Mouse (Mus musculus) heart, postnatal 14 days (tissue): ENCODE data around the gene Gprin3. TPM values are rescaled to one million over a fixed set of nuclear protein-coding genes. Genes with fewer than 3 reads are reported as not detected.
A peak's percentile ranks its signal among the peaks of the same experiment; 100 is the strongest.
"Not testable (repeated sequence)": the region's sequence is repeated elsewhere in the genome, so short reads cannot be mapped to it uniquely, and the experiment has no call there.

Experiments
- DNase-seq, 2 experiments: peaks; one replicate each; pipeline ENCODE4 v3.0.0; 2021 to 2022
- intact Hi-C: fragments of 180-260 bp; cut with DNase I; formaldehyde crosslinking; loops from one replicate; pipeline ENCODE4 v1.15.1; 2025
- total RNA-seq, 2 experiments: library from RNA; stranded (reverse); gene quantifications; 2 replicates each; pipeline ENCODE4 v1.2.3; 2021

Gene Gprin3
- total RNA-seq, 2 experiments from 2014 or later: 0.46 to 0.57 TPM

DNA sequence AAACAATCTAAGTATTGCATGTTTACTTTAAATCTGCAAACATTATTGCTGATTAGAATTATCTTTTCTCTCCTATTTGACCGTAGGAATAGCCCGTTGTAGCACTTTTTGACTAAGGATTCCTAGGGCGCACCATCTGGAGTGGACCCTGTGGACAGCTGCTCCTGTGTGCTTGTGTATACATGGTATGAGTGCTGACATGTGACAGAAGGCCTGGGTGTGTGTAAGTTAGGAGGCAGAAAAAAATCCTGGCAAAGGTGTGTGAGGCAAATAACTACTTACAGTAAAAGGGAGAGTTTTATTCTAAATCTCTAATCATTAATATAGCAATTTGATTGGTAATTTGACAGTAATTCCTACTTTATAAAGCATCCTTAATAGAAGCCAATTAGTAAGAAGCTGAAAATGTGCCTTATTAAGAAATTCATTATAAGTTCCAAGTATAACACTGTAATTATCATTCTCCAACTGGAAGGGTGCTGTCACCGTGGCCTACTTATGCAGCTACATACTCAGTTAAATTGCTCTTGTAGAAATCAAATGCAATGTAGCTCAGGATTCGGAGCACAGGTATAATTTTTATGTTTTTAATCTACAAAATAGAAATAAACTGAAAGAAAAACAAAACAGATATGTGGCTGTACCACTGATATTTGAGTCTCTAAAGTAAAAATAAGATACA, 74.8 kb downstream of the Gprin3 start:
- no peak for DNase-seq
- intact Hi-C loops: no loop called here

DNA sequence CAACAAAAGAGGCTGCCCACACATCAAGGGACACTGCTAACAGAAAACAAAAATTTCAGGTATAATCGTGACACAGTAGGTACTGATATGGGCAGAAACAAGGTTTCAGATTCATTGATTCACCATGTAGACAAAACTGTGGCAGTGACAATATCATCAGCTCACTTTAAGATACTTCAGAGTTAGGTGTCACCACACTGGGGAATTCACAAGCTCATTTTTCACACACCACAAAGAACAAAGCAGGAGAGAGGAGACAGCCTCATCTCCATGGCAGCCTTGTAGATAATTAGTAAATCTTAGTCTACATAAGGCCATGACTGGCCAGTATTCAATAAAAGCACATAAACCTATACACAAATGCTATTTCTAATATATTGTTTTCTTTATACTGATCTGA, 77.4 kb downstream of the Gprin3 start:
- DNase-seq: no peak
- intact Hi-C loops: no loop called here

DNA sequence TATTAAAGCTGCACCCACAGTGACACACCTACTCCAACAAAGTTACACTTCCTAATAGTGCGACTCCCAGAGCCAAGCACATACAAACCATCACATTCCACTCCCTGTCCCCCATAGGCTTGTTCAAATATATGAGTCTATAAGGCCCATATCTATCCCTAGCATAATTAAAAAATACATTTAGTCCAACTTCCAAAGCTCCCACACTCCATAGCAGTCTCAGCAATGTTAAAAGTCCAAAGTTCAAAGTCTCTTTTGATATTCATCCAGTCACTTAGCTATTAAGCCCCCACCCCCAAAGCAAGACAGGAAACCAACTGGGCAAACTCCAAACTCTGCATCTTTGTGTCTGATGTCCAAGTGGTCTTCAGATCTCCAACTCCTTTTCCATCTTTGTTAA, 84.9 kb downstream of the Gprin3 start:
- no peak for DNase-seq
- intact Hi-C loops: no loop called here

DNA sequence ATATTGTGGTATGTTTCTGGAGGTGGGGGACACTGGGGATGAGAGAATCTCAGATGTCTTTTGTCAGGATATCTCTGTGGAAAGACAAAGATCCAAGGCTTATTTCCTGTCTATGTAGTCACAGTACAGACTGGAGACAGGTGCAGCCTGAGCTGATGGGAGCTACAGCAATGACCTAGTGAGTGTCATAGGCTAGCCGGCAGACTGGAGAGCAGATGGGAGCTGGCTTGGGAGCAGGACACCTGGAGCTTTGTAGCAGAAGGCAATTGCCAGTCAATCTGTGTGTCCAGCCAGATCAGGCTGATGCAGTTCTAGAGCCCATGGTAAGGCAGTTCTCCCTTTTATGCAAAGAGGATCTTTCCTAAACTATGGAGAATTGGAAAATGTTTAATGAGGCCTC, 97.8 kb downstream of the Gprin3 start:
- intact Hi-C loops: no loop called here

DNA sequence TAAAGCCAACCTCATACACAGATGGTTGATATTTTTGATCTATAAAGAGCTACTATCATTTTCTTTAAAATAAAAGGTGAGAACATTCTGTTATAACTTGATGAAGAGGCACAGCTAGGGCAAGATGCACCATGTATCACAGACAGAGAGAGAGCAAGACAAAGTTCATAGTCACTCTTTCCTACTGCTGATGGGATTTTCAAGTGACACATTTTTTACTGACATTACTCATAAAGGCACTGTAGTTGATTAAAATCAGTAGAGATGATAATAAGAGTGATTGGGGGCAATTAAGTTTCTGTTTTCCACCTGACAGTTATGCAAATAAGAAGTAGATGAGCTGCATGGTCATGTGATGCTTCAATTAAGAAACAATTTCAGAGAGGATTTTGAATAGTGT, 110.2 kb downstream of the Gprin3 start:
- intact Hi-C loops: no loop called here
- no peak for DNase-seq

More for the DNA sequence above, 97.8 kb downstream of the Gprin3 start:
- no peak for DNase-seq

DNA sequence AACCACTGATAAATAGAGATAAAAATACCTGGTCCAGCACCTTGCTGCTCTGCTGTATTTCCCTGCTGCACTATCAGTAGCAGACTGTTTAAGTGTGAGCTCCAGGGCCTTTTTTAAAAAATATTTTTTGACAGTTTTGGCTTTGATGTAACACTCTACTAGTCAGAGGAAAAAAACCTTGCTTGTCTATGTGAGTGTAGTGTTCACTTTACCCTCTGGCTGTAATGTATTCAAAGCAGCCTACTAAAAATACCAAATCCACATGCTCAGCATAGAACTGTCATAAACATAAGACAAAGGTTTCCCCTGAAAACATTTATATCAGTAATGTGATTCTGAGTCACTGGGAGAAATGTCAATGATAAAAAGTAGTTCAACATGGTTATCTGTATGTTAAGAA, 111.0 kb downstream of the Gprin3 start:
- no peak for DNase-seq
- intact Hi-C loops: no loop called here

DNA sequence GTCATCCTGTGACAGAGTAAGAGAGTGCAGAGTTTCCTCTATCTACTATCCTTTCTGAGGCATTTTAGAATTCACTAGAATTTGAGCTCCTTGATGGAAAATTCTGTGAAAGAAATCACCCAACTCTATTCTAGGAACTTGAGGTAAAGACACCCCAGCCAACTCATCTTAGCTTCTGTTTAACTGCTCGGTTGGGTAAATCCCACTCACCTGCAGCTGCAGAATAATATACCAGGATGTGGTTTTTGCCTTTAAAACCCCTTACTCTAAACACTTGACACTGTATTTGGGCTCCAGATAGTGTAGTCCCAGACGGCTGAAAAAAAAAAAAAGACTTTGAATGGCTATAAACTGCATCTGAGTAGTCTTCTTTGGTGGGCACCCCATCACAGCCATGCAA, 112.9 kb downstream of the Gprin3 start:
- no peak for DNase-seq
- intact Hi-C loops: no loop called here

DNA sequence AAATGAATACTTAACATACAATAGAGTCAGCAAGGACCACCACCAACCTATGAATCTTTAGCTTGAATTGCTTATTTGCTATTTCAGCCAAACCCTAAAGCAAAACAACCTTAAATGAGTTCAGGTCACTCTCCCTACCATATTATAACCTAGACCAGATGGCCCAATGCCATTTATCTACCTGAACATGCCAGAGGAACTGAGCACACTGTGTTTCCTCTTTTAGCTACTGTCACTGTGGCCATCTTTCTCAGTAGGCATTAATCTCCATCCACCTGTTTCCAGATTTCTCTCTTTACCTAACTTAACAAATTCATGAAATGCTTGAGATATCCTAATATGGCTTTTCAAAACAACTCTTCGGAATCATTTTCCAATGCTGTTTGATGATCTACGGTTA, 114.9 kb downstream of the Gprin3 start:
- intact Hi-C loops: no loop called here
- DNase-seq: no peak

DNA sequence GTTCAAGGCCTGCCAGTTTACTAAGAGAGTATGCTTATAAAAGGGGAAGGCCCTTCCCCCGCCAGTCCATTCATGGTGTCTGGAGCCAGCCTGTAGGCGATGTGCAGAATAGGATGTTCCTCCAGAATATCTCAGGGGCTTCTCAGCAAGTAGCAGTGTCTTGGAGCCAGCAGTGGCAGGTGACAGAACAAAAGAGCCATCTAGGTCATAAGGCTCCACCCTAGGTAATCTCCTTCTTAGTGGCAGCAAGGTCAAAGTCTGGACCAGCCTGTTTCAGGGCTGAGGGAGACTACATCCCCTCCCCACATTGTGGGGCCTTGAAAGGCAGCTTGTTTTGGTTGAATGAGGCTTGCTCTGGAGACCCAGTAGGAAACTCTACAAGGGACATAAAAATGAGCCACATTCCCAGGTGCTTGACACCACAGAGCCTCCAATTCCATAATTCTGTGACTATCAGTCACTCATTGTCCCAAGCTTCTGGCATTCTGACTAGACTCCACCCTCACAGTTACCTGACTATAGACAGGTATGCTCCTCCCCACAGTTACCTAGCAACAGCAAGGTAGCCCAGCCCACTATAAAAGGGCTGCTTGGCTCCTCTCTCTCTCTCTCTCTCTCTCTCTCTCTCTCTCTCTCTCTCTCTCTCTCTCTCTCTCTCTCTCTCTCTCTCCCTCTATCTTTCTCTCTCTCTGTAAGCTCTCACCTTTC, 121.7 kb downstream of the Gprin3 start:
- intact Hi-C loops: not testable (repeated sequence)

DNA sequence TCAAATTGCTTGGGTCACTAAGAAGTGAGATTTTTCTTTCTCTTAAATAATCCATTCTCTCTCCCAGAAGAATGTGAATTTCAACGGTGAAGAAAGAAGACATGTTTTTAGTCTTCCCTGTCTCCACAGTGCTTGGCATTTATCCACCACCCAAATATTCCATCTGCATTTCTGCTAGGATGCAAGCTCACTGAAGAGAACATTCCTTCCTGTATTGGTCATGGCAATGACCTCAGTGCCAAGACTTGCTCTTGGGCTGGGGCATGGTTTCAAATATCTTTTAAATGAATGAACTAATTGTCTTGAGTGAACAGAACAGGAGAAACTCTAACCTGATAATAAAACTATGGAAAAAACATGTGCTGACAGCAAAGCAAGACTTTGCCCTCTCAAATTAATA, 123.1 kb downstream of the Gprin3 start:
- DNase-seq: peak in 1 of 2 experiments; percentile 3
- intact Hi-C loops: no loop called here

More for the DNA sequence above, 121.7 kb downstream of the Gprin3 start:
- DNase-seq: not testable (repeated sequence)

Other genes with a start within 250 kb of the Gprin3 start
- 10 to 100 TPM; 10.2 to 11.1 TPM for gene Tigd2, start 217.4 kb downstream of the Gprin3 start, total RNA-seq